Mouse (Mus musculus) kidney, embryonic 14.5 days (tissue): ENCODE results near the gene Kazald1. TPM values are rescaled to one million over a fixed set of nuclear protein-coding genes. Genes with fewer than 3 reads are reported as not detected.
A peak's percentile ranks its signal among the peaks of the same experiment; 100 is the strongest.

Source experiments
- ATAC-seq: fragments of 200-750 bp; cut with Nextera tagmentation; 2 replicates; pipeline ENCODE4 v1.8.0; 2017; ENCODE audit warnings: moderate number of reproducible peaks, mild to moderate bottlenecking, moderate TSS enrichment, moderate library complexity; ENCODE audit not compliant: low FRiP score, low TSS enrichment
- H3K27ac ChIP-seq: fragments of 300-500 bp; sonication (generic); 2 replicates; pipeline ENCODE4 v1.5.1; 2014; ENCODE audit warnings: low read depth, mild to moderate bottlenecking, low read length, moderate library complexity, mixed read lengths
- H3K27me3 ChIP-seq: fragments of 300-500 bp; sonication (generic); 2 replicates; pipeline ENCODE4 v1.6.1; 2014; ENCODE audit warnings: mild to moderate bottlenecking, low read length; ENCODE audit not compliant: control insufficient read depth, insufficient read depth
- H3K36me3 ChIP-seq: fragments of 300-500 bp; sonication (generic); 2 replicates; pipeline ENCODE4 v1.6.1; 2014; ENCODE audit warnings: low read length, mixed read lengths; ENCODE audit not compliant: control insufficient read depth, insufficient read depth
- H3K4me1 ChIP-seq: fragments of 300-500 bp; sonication (generic); 2 replicates; pipeline ENCODE4 v1.6.1; 2014; ENCODE audit warnings: low read length, mixed read lengths; ENCODE audit not compliant: control insufficient read depth, insufficient read depth
- H3K4me2 ChIP-seq: fragments of 300-500 bp; sonication (generic); replicated peaks from 2 replicates; pipeline ENCODE4 v1.6.1; 2014; ENCODE audit warnings: low read depth, mild to moderate bottlenecking, low read length
- H3K4me3 ChIP-seq: fragments of 300-500 bp; sonication (generic); 2 replicates; pipeline ENCODE4 v1.5.1; 2014; ENCODE audit warnings: mild to moderate bottlenecking, low read length
- H3K9ac ChIP-seq: fragments of 300-500 bp; sonication (generic); 2 replicates; pipeline ENCODE4 v1.6.1; 2014; ENCODE audit warnings: low read depth, mild to moderate bottlenecking, low read length, moderate library complexity
- H3K9me3 ChIP-seq: fragments of 300-500 bp; sonication (generic); 2 replicates; pipeline ENCODE4 v1.6.1; 2016; ENCODE audit warnings: low read length; ENCODE audit not compliant: control insufficient read depth
- WGBS: fragments of 180-500 bp; shearing (Covaris S2); extraction: QIAGEN DNeasy Blood & Tissue Kit; methylation state at CpG from one replicate; pipeline ENCODE4 v1.1.7; 2014; 5-methylcytosine and 5-hydroxymethylcytosine counted together
- polyA plus RNA-seq: library from polyadenylated mRNA; unstranded; fragments of >200 nt; fragmentation: Nextera tagmentation; extraction: Ambion mirVana; gene quantifications from 2 replicates; pipeline ENCODE4 v1.2.1, GENCODE M21; 2014

The Kazald1 gene
- polyA plus RNA-seq, 1 experiment from 2014 or later, result 10.7 TPM

DNA sequence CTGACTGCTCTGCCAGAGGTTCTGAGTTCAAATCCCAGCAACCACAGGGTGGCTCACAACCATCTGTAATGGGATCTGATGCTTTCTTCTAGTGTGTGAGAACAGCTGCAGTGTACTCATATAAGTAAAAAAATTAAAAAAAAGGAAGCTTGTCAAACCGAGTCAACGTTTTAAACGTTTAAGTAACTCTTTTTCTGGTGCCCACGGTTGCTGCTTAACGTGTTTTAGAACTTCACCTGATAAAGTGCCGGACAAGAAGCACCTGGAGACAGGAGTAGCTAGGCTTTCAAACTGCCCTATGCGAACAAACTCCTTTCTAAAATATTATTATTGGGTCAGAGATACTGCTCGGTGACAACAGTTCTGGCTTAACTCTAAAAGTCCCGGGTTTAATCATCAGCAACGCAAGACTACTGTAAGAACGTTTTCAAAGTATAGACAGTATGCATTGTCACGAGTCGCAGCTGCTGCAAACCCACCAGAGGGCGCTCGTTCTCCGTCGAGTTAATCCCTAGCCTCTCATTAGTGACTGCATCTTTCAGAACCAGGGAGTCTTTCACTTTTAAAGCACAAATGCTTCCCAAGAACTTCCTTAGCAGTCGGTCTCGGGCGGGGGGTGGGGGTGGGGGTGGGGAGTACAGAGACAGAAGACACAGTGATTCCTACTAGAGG, 1.0 kb upstream of the Kazald1 start:
- Histone ChIP-seq H3K36me3 (no peaks in the 10 kb centered on the region), H3K27ac (peak overlapping the region; percentile 91), H3K9me3 (no peaks in the 10 kb centered on the region), H3K27me3 (peaks cover 42% of the 10 kb centered on the region), H3K4me2 (peak overlapping the region; percentile 80), H3K4me3 (peak overlapping the region; percentile 54), H3K9ac (peak overlapping the region; percentile 79), H3K4me1 (peaks cover 26% of the 10 kb centered on the region)
- 10% methylated on average over 20 of the region's 20 CpGs for WGBS
- ATAC-seq, result peak; percentile 36; the same call in 1 of the 2 replicates

DNA sequence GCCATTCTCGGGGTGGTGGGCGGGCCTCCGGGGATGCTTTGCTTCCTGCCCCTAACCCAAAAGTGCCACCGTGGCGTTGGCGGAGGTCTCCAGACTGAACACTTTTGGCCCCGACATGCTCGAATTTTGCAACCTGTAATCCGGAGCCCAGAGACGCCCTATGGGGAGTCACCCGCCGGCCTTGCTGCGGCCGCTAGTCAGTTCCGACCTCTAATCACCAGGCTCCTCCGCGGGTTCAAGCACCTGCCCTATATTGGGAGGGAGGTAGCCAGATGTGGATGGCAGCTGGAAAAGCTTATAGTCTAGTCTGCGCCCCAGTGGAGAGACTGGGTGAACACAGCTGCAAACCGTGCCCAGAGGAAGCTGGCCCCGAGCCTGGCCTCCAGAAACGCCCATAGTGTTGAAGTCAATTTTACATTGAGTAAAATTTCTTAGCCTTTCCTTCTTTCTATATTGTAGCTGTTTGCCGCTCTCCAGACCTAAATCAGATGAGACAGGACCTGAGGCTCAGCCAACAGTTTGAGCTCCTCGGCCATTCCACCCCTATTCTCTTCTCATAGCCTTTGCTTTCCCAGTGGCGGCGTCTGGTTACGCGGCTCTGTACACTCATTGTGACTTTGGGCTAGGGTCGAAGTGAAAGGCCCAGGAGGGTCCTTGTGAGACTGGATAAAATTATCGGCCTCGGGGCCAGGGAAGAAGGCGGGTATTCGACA, 438 bp downstream of the Kazald1 start:
- peak overlapping the region; percentile 80 for H3K4me2 ChIP-seq
- peaks cover 47% of the 10 kb centered on the region for H3K27me3 ChIP-seq
- no peaks in the 10 kb centered on the region for H3K9me3 ChIP-seq
- ATAC-seq, result no peak; the same call in none of the 2 replicates
- peaks cover 36% of the 10 kb centered on the region for H3K4me1 ChIP-seq
- peak overlapping the region; percentile 12; the same call in 1 of the 2 replicates for H3K27ac ChIP-seq
- under 1% methylated on average over 32 of the region's 32 CpGs for WGBS
- no peaks in the 10 kb centered on the region for H3K36me3 ChIP-seq
- peak overlapping the region; percentile 54 for H3K4me3 ChIP-seq
- H3K9ac ChIP-seq, result peak overlapping the region; percentile 79

DNA sequence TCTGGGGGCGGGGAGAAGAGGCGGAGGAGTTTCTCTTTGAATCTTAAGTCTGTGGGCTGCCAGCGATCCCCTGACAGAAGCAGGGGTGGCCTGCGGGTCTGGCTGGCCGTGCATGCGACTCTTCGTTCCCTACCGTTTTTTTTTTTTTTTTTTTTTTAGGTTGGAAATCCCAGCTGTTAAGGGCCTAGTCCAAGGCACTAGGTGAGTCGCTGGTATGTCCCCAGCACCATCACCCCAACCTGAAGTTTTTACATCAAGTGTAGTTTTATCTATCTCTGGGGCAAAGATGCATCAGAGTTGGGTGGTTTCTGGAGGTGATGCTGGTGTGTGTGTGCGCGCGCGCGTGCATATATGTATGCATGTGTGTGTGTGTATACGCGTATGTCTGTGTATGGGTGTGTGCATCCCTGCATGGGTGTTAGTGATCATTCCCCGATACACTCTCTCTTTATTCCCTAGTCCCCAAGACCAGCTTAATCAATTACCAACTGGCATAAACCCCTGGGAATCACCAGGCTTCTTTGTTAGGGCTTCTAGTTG, 1.1 kb downstream of the Kazald1 start:
- peaks cover 42% of the 10 kb centered on the region for H3K4me1 ChIP-seq
- H3K27me3 ChIP-seq, result peaks cover 54% of the 10 kb centered on the region
- no peak overlapping the region for H3K27ac ChIP-seq
- H3K4me2 ChIP-seq, result peak overlapping the region; percentile 80
- peak overlapping the region; percentile 62; the same call in 1 of the 2 replicates for H3K9ac ChIP-seq
- no peaks in the 10 kb centered on the region for H3K36me3 ChIP-seq
- peak overlapping the region; percentile 54 for H3K4me3 ChIP-seq
- no peaks in the 10 kb centered on the region for H3K9me3 ChIP-seq
- WGBS, result 8% methylated on average over 17 of the region's 17 CpGs
- ATAC-seq, result no peak

DNA sequence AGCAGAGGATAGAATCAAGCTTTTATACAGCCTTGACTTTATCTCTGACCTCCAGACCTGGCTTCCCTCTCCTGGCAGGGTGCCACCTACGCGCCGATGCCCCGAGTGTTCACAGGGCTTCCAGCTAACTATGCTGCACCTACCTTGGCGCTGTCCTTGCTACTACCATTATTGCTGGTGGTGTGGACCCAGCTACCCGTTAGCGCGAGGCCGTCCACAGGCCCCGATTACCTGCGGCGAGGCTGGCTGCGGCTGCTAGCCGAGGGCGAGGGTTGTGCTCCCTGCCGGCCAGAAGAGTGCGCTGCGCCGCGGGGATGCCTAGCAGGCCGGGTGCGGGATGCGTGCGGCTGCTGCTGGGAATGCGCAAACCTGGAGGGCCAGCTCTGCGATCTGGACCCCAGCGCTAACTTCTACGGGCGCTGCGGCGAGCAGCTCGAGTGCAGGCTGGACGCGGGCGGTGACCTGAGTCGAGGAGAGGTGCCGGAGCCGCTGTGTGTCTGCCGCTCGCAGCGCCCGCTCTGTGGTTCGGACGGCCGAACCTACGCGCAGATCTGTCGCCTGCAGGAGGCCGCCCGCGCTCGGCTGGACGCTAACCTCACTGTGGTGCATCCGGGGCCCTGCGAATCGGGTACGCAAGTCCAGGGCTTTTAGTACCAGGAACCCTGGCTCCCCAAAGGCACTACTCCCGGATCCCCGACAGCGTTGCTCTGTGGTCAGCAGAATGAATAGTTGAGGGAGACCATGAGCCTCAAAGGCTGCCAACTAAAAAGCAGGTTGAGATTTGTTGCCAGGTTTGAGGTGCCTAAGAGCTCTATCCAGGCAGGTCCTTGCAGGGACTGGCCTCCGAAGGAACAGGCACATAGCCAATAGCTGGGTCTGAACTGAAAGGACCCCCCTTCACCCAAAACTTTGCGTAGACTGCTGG, 1.8 kb downstream of the Kazald1 start:
- Histone ChIP-seq H3K9me3 (no peaks in the 10 kb centered on the region), H3K9ac (peak overlapping the region; percentile 62), H3K27me3 (peaks cover 56% of the 10 kb centered on the region), H3K36me3 (no peaks in the 10 kb centered on the region), H3K27ac (no peak overlapping the region), H3K4me3 (peak overlapping the region; percentile 40), H3K4me1 (peaks cover 43% of the 10 kb centered on the region), H3K4me2 (peak overlapping the region; percentile 80)
- no peak for ATAC-seq
- WGBS, result under 1% methylated on average over 62 of the region's 62 CpGs

DNA sequence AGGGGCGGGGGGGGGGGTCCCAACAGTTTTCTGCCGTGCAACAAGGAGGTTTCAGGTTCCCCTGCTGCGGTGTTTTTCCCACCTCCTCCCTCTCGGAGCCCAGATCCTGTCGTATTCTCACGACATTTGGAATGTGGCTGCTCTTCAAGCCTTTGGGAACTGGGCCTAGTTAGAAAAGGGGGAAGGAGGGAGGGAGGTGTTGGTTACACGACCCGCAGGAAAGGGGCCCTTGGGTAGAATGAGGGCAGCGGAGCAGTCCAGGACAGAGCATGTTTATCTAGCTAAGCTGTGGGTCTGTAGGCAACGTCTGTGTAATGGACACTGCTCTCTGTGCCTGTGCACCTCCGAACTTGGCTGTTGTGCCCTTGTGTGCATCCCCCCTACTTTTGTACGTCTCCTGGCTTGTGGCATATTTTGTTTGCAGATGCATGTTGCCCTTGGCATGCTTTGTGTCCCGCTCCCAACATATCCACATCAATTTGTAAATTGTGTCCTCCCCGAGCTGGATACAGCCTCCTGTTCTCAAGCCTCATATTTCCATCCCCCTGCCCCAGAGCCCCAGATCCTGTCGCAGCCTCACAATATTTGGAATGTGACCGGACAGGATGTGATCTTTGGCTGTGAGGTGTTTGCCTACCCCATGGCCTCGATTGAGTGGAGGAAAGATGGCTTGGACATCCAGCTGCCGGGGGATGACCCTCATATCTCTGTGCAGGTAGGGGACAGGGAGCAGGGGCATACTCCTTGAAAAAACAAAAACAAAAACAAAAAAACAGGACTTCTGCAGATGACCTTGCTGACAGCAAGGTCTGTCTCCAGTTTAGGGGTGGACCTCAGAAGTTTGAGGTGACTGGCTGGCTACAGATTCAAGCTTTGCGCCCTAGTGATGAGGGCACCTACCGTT, 3.0 kb downstream of the Kazald1 start:
- 6% methylated on average over 20 of the region's 20 CpGs for WGBS
- H3K4me2 ChIP-seq, result no peak overlapping the region
- H3K36me3 ChIP-seq, result no peaks in the 10 kb centered on the region

DNA sequence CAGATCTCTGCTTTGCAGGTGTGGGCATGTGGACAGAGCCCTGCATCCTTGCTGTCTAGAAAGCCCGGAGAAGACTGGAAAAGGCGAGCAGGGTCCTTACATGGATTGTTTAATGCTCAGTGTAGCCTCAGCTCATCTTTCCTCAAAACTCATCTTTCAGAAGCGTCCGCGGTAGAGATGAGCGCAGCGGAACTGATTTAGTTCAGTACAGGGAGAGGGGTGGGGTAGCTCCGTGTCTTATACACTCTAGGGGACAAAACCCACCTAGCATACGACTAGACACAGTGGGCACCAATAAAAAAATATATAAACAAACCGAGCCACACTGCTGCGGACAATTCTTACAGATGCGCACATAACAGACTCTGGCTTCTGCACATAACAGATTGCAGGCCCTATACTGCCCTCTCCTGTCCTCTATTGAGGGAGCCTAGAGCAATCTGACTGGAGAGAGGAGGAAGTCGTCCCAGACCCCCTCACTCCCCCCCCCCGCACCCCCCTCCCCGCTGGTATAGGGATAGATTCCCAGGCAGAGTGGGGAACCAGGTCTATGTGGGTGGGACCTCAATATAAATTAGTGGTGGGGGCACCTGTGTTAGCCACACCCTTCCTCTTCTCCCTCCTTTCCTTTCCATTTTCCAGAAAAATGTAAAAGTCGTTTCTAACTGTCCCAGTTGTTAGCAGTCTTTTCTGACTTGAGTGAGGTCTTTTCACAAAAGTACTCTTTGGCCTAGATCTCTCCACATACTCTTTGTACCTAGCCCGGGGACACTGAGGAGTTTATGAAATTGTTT, 4.1 kb downstream of the Kazald1 start:
- Histone ChIP-seq H3K27ac (no peak overlapping the region), H3K9ac (0 out of 2 replicates have a peak overlapping the region, but pooled peaks have one; percentile 4), H3K27me3 (peaks cover 64% of the 10 kb centered on the region), H3K4me1 (peaks cover 40% of the 10 kb centered on the region), H3K4me2 (peak overlapping the region; percentile 43), H3K4me3 (peak overlapping the region; percentile 35), H3K9me3 (no peaks in the 10 kb centered on the region), H3K36me3 (no peaks in the 10 kb centered on the region)
- ATAC-seq, result no peak
- WGBS, result 9% methylated on average over 17 of the region's 17 CpGs

More for the DNA sequence above, 3.0 kb downstream of the Kazald1 start:
- peaks cover 43% of the 10 kb centered on the region for H3K4me1 ChIP-seq
- no peak overlapping the region for H3K9ac ChIP-seq
- no peak for ATAC-seq
- no peak overlapping the region for H3K4me3 ChIP-seq
- no peaks in the 10 kb centered on the region for H3K9me3 ChIP-seq
- H3K27ac ChIP-seq, result no peak overlapping the region
- H3K27me3 ChIP-seq, result peaks cover 63% of the 10 kb centered on the region

DNA sequence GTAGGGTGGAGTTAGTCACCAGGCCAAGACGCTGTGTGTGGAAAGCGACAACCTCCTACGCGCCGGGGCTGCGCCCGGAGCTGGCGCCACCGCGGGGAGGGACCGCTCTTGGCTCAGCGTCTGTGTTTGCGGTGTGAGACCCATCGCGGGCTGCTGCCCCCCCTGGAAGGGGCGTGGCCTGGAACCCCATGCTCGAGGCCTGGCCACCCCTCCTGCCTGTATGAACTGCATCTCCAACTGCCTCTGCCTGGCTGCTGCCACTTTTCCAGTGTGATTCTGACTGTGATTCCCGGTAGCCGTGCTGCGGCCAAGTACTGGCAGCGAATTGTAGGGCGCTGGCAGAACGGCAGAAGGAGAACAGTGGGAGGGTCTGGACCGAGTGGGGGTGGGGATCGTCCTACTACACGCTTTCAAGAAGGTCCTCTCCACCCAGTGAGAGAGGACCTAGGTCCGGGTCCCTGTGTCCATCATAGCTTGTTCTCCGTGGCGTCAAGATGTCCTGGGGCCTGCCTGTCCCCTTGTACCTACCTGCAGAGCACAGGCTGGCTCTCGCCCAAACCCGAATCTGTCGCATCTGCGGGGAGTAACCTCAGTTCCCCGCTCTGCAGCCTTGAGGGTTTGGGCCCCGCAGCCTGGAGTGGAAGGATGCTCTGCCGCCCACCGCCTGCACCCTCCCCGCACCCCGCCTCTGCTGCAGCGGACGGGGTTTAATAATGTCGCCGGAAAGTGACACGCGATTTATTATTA, 4.9 kb downstream of the Kazald1 start:
- Histone ChIP-seq H3K9ac (peak overlapping the region; percentile 42), H3K36me3 (no peaks in the 10 kb centered on the region), H3K27me3 (peaks cover 65% of the 10 kb centered on the region), H3K4me1 (peaks cover 40% of the 10 kb centered on the region), H3K4me2 (peak overlapping the region; percentile 43), H3K9me3 (no peaks in the 10 kb centered on the region), H3K4me3 (peak overlapping the region; percentile 35), H3K27ac (no peak overlapping the region)
- ATAC-seq, result no peak
- WGBS, result under 1% methylated on average over 45 of the region's 45 CpGs
